Mouse (Mus musculus) kidney, postnatal 0 days (tissue): ENCODE results near the gene Il33. TPM values are rescaled to one million over a fixed set of nuclear protein-coding genes. Genes with fewer than 3 reads are reported as not detected.

ENCODE experiments used
- ATAC-seq: fragments of 200-750 bp; cut with Nextera tagmentation; replicated peaks from 2 replicates; pipeline ENCODE4 v1.8.0; 2017; ENCODE audit warnings: low read depth, moderate number of reproducible peaks, moderate TSS enrichment, moderate library complexity; ENCODE audit not compliant: low FRiP score
- DNase-seq: peaks from one replicate; pipeline ENCODE4 v3.0.0-alpha.2; 2016; ENCODE audit warnings: low spot score
- H3K27ac ChIP-seq: fragments of 300-500 bp; sonication (generic); 2 replicates; pipeline ENCODE4 v1.5.1; 2014; ENCODE audit warnings: mild to moderate bottlenecking
- H3K27me3 ChIP-seq: fragments of 300-500 bp; sonication (generic); 2 replicates; pipeline ENCODE4 v1.6.1; 2014; ENCODE audit warnings: low read length, mixed read lengths; ENCODE audit not compliant: insufficient read depth
- H3K36me3 ChIP-seq: fragments of 300-500 bp; sonication (generic); 2 replicates; pipeline ENCODE4 v1.6.1; 2014; ENCODE audit warnings: low read length, mixed read lengths; ENCODE audit not compliant: insufficient read depth
- H3K4me1 ChIP-seq: fragments of 300-500 bp; sonication (generic); replicated peaks from 2 replicates; pipeline ENCODE4 v1.6.1; 2014; ENCODE audit warnings: antibody characterized with exemption, low read length, mixed read lengths; ENCODE audit not compliant: insufficient read depth
- H3K4me2 ChIP-seq: fragments of 300-500 bp; sonication (generic); 2 replicates; pipeline ENCODE4 v1.6.1; 2014; ENCODE audit warnings: mild to moderate bottlenecking, low read length, moderate library complexity, mixed read lengths
- H3K4me3 ChIP-seq: fragments of 300-500 bp; sonication (generic); replicated peaks from 2 replicates; pipeline ENCODE4 v1.5.1; 2014; ENCODE audit warnings: low read depth, low read length
- H3K9ac ChIP-seq: fragments of 300-500 bp; sonication (generic); 2 replicates; pipeline ENCODE4 v1.6.1; 2014; ENCODE audit warnings: low read depth, low read length
- H3K9me3 ChIP-seq: fragments of 300-500 bp; sonication (generic); replicated peaks from 2 replicates; pipeline ENCODE4 v1.6.1; 2016; ENCODE audit warnings: low read length, inconsistent platforms, mixed read lengths
- CTCF ChIP-seq: IDR thresholded peaks from 2 replicates; pipeline ENCODE4 v1.5.1; 2016; ENCODE audit warnings: antibody characterized with exemption, low read depth, mild to moderate bottlenecking, moderate library complexity
- WGBS: fragments of 180-500 bp; shearing (Covaris S2); extraction: QIAGEN DNeasy Blood & Tissue Kit; methylation state at CpG from one replicate; pipeline ENCODE4 v1.1.7; 2014; 5-methylcytosine and 5-hydroxymethylcytosine counted together
- polyA plus RNA-seq: library from polyadenylated mRNA; unstranded; fragments of >200 nt; fragmentation: Nextera tagmentation; extraction: Ambion mirVana; gene quantifications from 2 replicates; pipeline ENCODE4 v1.2.1, GENCODE M21; 2015

Il33 gene
- polyA plus RNA-seq, 1 experiment from 2014 or later: 63.7 TPM

GRCm38 (mm10) chr19:29952538-29952937 is 27.6 kb downstream of the Il33 start:
- Histone ChIP-seq H3K27me3 (no peaks in the 10 kb centered on the region), H3K9ac (no peak overlapping the region), H3K27ac (no peak overlapping the region), H3K9me3 (no peaks in the 10 kb centered on the region), H3K4me3 (no peak overlapping the region), H3K36me3 (no peaks in the 10 kb centered on the region), H3K4me2 (no peak overlapping the region), H3K4me1 (peaks cover 3% of the 10 kb centered on the region; the same call in 1 of the 2 replicates)
- 89% methylated on average over 5 of the region's 5 CpGs for WGBS
- DNase-seq: no peak
- no peak for TF ChIP-seq CTCF
- no peak for ATAC-seq

DNA sequence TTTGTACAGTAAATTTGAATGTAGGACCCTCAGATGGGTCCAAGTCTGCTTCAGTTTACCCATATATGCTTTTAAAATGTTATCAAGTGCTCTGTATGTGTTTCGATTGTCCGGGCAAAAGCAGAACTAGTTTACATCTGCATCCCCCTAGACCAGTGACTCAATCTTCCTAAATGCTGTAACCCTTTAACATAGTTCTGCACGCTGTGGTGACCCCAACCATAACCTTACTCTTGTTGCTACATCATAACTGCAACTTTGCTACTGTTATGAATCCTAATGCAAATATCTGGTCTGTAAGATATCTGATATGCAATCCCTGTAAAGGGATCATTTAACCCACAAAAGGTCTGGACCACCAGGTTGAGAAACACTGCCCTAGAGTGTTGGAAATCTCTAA is 28.9 kb downstream of the Il33 start:
- Histone ChIP-seq H3K4me1 (no peaks in the 10 kb centered on the region), H3K27ac (no peak overlapping the region), H3K27me3 (no peaks in the 10 kb centered on the region), H3K9ac (no peak overlapping the region), H3K4me2 (no peak overlapping the region), H3K36me3 (no peaks in the 10 kb centered on the region), H3K9me3 (no peaks in the 10 kb centered on the region), H3K4me3 (no peak overlapping the region)
- no peak for DNase-seq
- no peak for ATAC-seq
- WGBS: 90% methylated on average over 3 of the region's 3 CpGs
- no peak for TF ChIP-seq CTCF

DNA sequence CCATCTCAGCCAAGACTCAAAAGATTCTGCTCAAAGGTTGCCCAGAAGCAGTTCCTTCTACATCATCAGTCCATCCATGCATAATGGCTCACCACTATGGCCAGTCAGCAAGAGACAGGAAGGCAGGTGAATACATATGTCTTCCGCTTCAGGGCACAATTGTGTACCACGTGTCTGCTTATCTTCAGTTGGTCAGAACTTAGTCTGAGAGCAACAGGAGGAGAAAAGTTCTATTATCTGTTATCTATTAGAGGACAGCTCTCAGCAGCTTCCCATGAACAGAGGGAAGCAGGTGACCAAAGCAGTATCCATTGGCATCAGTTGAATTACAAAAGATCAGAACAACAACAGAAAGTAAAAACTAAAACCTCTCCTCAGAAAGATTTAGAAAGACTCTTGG is 30.5 kb downstream of the Il33 start:
- H3K27me3 ChIP-seq: no peaks in the 10 kb centered on the region
- 89% methylated on average over 2 of the region's 2 CpGs for WGBS
- H3K9ac ChIP-seq: no peak overlapping the region
- no peak for DNase-seq
- no peak overlapping the region for H3K4me2 ChIP-seq
- H3K36me3 ChIP-seq: no peaks in the 10 kb centered on the region
- H3K9me3 ChIP-seq: no peaks in the 10 kb centered on the region
- H3K4me1 ChIP-seq: no peaks in the 10 kb centered on the region
- TF ChIP-seq CTCF: no peak
- ATAC-seq: no peak
- no peak overlapping the region for H3K4me3 ChIP-seq
- no peak overlapping the region for H3K27ac ChIP-seq

GRCm38 (mm10) chr19:29960906-29961305 is 36.0 kb downstream of the Il33 start:
- DNase-seq (no peak), ATAC-seq (no peak)
- Histone ChIP-seq H3K4me1 (no peaks in the 10 kb centered on the region), H3K4me2 (no peak overlapping the region), H3K36me3 (no peaks in the 10 kb centered on the region), H3K4me3 (no peak overlapping the region), H3K9me3 (no peaks in the 10 kb centered on the region), H3K27ac (no peak overlapping the region), H3K9ac (no peak overlapping the region), H3K27me3 (no peaks in the 10 kb centered on the region)
- WGBS: 79% methylated on average over 4 of the region's 4 CpGs
- no peak for TF ChIP-seq CTCF

GRCm38 (mm10) chr19:29961842-29962241 is 36.9 kb downstream of the Il33 start:
- H3K4me3 ChIP-seq: no peak overlapping the region
- no peaks in the 10 kb centered on the region; the same call in 1 of the 2 replicates for H3K9me3 ChIP-seq
- H3K36me3 ChIP-seq: no peaks in the 10 kb centered on the region
- H3K4me1 ChIP-seq: no peaks in the 10 kb centered on the region
- no peak for DNase-seq
- no peak for ATAC-seq
- TF ChIP-seq CTCF: no peak
- no peak overlapping the region for H3K4me2 ChIP-seq
- 63% methylated on average over 6 of the region's 6 CpGs for WGBS
- H3K9ac ChIP-seq: no peak overlapping the region
- H3K27me3 ChIP-seq: no peaks in the 10 kb centered on the region
- no peak overlapping the region for H3K27ac ChIP-seq

DNA sequence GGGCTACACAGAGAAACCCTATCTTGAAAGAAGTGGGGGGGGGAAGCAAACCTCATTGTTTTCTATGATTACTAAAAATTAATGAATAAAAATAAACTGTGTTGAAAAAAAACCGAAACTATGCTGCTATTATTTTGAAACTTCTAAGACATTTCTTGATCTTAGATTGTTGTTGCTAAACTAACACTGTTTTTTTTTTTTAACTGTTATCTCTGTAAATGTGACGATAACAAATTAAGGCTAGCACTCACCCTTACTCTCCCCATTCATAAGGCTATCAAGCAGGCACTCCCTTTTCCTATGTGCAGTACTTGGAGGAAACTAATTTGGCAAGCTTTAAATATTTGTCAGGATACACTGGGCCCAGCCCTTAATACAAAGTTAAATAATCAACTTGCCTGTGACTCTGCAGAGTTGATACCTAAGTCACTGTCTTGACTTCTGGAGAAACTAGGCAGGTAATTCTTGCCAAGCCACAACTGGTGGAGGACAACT is 38.7 kb downstream of the Il33 start:
- Histone ChIP-seq H3K9ac (no peak overlapping the region), H3K9me3 (no peaks in the 10 kb centered on the region; the same call in 1 of the 2 replicates), H3K4me2 (no peak overlapping the region), H3K27ac (no peak overlapping the region), H3K27me3 (no peaks in the 10 kb centered on the region), H3K36me3 (no peaks in the 10 kb centered on the region), H3K4me1 (no peaks in the 10 kb centered on the region), H3K4me3 (no peak overlapping the region)
- no peak for TF ChIP-seq CTCF
- no peak for ATAC-seq
- DNase-seq: no peak
- WGBS: 70% methylated on average over 2 of the region's 2 CpGs

- Histone ChIP-seq H3K27ac (no peak overlapping the region), H3K4me3 (no peak overlapping the region), H3K9me3 (no peaks in the 10 kb centered on the region; the same call in 1 of the 2 replicates), H3K4me1 (no peaks in the 10 kb centered on the region), H3K27me3 (no peaks in the 10 kb centered on the region), H3K9ac (no peak overlapping the region), H3K36me3 (no peaks in the 10 kb centered on the region), H3K4me2 (no peak overlapping the region)
- no peak for TF ChIP-seq CTCF
- no peak for ATAC-seq
- 61% methylated on average over 3 of the region's 3 CpGs for WGBS
- no peak for DNase-seq
Measured at GRCm38 (mm10) chr19:29967960-29968359, 43.0 kb downstream of the Il33 start.
